Mouse (Mus musculus): ENCODE measurements around the gene Gm20814. TPM values are rescaled to one million over a fixed set of nuclear protein-coding genes. Genes with fewer than 3 reads are reported as not detected.

Gene Gm20814
- not detected in 2 replicates for total RNA-seq (2023)

GRCm38 (mm10) chrY:75195556-75195955 lies at the start of gene Gm20814:
Gene Gm20814, plus strand, starts transcription at chrY:75195856.

